Mouse (Mus musculus): ENCODE measurements at regions not wholly inside any gene's neighbourhood (a gene's known extent, or its start where the extent isn't known, plus 50 kb on each side); places are given as distances from the start of the nearest gene placed in this dataset.

- no peak for TF ChIP-seq CTCF (IDR thresholded peaks at IDR 0.05; ENCODE audit: low read depth)
- TF ChIP-seq EP300 (IDR thresholded peaks at IDR 0.05; ENCODE audit: low read depth) = no peak
Observed at GRCm38 (mm10) chr3:61133096-61133495, 130.5 kb downstream of the P2ry1 start.

Measured in heart, postnatal 0 days (tissue).